Mouse (Mus musculus) gastrocnemius, adult 18-20 months (tissue): Measurements from ENCODE around the gene Mif. TPM values are rescaled to one million over a fixed set of nuclear protein-coding genes. Genes with fewer than 3 reads are reported as not detected.
A peak's percentile ranks its signal among the peaks of the same experiment; 100 is the strongest.
"Not testable (repeated sequence)": the region's sequence is repeated elsewhere in the genome, so short reads cannot be mapped to it uniquely, and the experiment has no call there.

Experiments
- DNase-seq: peaks from one replicate; pipeline ENCODE4 v3.0.0; 2021; ENCODE audit warnings: low spot score
- total RNA-seq, 2 experiments: library from RNA; stranded (reverse); gene quantifications; 2 replicates each; pipeline ENCODE4 v1.2.3; 2021

Gene Mif
- total RNA-seq, 2 experiments from 2014 or later: 150 to 158 TPM

DNA sequence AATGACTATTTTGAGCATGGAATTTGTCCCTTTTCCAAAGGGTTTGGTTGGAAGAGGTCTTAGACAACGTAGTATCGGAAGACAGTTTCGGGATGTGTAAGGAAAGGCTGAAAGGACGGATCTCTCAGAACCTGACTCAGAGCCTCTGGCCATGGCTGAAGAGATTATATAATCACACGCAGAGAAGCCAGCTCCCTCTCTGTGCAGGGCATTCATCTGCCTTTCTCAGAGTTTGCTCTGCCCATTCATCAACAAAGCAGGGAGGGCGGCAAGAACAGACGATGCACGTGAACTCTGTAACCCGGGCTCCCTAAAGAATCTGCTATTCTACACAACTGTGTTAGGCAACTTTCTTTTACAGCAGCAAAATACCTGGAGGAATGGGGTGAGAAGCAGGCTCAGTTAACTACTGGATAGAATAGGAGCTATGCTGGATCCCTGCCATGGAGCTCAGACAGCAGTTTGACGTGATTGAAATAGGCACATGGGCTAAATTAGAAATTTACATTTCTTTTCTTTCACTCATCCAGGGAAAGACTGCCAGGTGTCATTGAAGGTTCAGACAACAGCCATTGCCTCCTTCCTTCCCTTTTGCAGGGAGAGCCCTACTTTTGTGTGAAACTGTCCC lies 13.6 kb upstream of the Mif start:
- DNase-seq: no peak

DNA sequence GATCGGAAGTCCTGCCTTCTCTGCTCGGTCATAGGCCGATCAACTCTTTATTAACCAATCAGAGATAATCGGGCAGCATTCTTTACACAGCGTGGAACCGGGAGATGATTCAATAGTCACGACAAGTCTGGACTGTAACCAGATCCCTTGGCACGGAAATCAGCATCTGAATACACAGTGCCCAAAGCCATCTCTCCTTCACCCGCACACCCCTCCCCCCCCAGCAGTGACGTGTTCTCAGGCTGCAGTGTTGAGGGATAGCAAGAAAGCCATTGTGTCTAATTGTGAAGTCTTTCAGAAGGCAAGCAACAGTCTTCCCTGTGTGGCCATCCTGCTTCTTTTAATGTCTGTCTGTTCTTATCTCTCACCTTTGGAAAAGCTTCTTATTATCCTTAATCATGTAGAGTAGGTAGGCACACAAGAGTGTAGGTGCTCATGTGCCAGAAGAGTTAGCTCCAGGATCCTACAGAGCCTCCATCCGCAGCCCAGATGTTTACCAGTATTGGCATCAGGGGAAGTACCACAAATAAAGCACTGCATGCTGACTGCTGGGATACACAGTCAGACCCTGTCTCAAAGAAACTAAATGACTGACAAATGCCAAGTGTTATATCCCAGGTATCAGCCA lies 13.0 kb upstream of the Mif start:
- DNase-seq: peak; percentile 73

GRCm38 (mm10) chr10:75872025-75872914 lies 12.2 kb upstream of the Mif start:
- no peak for DNase-seq

DNA sequence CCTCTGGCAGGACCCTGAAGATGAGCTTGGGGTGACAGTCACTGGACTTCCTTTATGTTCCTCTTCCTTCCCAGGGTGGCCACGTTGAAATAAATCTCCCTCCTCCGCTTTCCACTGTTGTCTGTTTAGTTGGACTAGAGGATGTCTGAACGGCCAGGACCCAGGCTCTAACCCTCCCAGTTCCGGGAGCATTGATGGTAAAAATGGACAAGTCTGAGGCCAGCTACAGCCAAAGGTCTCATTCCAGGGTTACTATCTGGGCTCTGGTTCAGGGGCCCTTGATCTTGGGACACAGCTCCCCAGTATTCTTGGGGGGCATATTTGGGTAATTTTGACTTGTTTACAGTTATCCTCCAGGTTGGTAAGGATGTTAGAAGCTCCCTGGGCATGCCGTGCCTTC lies 1.5 kb upstream of the Mif start:
- DNase-seq: no peak

DNA sequence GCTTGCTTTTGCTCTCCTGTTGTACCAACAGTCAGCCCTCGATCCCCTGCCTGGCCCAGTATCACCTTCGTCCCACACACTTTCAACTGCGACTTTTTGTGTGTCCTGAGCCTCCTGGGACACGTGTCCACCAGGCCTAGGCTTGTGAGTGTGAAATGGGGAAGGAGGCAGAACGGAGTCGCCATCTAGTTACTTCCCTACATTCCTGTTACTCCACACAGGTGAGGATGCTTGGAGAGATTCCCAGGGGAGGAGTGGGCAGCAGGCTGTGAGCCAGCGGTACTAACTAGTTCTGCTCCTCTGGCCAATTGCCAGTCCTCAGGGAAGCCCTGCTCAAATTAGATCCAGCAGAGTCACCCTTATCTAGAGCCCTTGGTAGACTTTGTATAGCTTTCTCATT lies 706 bp upstream of the Mif start:
- DNase-seq: no peak

DNA sequence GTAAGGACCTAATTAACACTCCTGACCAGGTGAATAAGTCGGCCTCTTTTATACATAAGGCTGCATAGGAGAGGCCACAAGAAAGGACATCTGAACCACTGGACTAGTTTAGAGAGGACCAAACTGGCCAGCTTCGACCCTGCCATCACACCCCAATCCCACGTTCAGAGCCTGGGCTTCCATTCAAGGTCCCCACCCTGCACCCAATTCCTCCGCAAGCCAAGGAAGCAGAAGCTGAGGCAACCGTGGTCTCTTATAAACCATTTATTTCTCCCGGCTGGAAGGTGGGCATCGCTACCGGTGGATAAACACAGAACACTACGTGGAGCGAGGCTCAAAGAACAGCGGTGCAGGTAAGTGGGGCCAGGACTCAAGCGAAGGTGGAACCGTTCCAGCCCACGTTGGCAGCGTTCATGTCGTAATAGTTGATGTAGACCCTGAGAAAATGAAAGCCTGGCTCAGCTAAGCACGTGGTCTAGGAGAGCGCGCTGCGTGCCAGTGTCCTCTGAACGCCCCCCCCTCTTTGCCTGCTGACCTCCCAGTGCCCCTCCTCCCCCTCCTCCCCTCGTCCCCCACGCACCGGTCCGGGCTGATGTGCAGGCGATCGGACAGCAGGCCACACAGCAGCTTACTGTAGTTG lies 813 bp downstream of the Mif start:
- DNase-seq: no peak

DNA sequence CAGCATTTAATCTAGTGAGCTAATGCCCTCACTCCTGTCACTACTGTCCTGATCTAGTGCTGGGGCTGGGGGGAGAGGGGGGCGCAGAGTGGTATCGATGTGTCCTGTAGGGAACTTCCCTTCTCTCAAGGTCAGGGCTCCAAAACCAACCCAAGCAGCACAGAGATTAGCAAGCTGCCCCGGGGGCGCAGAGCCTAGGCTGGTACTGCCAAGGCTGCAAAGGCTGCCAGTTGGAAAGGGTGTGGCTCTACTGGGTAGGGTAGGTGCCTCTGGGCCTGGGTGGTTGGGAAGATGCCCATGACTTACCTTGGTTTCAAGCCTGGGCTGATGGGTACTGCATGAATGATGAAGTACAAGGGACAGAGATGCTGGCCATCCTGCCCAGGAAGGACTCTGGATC lies 2.4 kb downstream of the Mif start:
- no peak for DNase-seq

GRCm38 (mm10) chr10:75856976-75857375 lies 3.1 kb downstream of the Mif start:
- no peak for DNase-seq

DNA sequence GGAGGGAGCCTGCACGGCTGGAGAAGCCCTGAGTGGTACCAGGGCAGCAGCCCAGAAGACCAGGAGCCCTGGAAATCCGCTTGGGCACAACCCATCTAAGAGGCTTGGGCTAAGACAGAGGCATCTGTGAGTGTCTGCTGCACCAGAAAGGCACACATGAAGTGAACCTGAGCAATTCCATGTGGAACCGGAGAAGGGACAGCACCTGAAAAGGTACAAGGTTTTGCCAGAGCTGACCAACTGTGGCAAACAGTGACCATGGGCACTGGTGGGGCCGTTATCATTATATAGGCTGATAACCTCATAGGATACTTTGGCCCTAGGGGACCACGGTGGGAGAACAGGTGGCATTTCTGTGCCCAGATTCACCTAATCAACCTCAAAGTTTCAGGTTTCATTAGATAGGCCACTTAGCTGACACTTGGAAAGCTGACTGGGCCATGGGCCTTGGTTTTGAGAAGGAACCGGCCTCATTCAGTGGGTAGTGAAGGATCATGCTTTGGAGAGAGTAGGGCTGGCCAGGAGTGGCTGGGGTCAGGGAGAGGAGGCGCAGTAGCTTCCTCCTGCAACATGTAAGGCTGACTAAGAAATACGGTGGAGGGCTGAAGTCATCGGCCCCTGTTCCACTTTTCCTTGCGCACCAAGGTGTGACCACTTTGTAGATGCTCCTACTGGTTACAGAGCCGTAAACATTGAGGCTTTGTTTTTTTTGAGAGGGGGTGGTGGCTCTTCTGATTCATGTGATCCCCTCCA lies 3.7 kb downstream of the Mif start:
- no peak for DNase-seq

- DNase-seq: no peak
These were observed 4.5 kb downstream of the Mif start for GRCm38 (mm10) chr10:75855416-75855981.

DNA sequence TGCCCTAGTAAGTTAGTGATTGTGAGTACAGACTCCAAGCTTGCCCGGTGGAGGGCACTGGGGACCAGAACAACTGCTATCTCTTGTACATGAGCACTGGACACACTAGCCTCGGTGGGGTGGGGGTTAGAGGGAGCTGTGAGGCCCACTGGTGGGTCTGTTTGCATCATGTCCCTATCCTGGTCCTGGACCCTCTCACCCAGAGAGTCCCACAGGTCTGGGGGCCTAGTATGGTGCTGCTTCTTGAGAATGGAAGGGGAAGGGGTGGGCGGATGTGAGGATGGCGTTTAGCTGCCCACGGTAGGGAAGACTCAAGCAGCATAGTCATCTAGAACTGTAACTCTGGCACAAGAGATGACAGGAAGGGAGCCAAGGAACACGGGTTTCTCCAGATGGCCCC lies 5.2 kb downstream of the Mif start:
- no peak for DNase-seq

DNA sequence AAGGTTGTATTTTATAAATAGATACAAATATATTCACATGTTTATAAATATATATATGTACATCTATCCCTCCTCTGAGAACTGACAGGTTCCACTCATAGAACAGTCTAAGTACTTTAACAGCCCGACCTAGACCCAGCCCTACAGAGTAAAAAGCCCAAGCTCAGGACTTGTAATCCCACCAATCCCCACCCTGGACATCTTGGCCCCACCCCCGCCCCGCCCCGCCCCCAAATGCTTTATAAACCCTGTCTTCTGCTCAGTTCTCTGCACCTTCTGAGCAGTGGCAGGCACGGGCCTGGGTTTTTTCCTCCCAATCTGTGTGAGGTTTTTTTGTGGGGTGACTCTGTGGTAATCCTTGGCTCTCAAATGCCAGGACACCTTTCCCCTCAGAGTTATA lies 5.9 kb downstream of the Mif start:
- no peak for DNase-seq

DNA sequence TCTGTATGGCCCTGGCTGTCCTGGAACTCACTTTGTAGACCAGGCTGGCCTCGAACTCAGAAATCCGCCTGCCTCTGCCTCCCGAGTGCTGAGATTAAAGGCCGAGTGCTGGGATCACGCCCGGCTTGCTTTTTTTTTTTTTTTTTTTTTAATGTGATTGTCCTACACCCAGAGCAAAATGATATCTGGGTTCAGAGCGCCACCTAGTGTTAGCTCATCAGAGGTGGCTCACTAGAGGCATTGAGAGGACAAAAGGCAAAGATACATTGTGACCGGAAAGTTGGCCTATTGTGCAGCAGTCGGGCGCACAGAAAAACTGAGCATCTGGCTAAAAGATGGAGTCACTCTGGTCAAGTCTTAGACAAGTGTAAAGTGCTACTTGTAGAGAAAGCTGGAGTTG lies 6.6 kb downstream of the Mif start:
- peak; percentile 86 for DNase-seq

DNA sequence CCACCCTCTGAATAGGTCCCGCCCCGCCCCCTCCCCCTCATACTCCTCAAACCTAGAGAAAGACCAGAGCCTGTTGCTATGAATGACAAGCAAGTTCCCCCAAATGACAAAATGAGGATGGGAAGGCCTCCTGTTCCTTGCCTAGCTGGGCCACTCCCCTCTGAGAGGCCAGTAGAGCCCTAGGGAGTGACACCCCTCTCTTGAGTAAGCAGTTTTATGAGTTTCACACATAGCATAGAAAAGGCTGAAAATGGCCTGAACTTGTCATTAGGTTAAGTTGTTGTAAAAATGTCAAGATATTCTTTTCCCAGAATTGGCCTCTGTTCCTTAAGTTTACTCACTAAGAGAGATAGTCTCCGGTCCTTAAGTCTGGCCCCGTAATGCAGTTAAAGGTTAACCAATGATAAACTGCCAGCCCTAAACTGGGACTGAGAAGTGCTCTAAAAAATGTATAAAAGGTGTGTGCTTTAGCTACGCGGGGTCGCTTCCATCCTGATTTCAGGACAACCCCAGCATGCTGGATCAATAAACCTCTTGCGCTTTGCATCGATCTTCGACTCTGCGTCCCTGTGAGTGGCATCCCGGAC lies 7.4 kb downstream of the Mif start:
- no peak for DNase-seq

GRCm38 (mm10) chr10:75851681-75852080 lies 8.4 kb downstream of the Mif start:
- no peak for DNase-seq

DNA sequence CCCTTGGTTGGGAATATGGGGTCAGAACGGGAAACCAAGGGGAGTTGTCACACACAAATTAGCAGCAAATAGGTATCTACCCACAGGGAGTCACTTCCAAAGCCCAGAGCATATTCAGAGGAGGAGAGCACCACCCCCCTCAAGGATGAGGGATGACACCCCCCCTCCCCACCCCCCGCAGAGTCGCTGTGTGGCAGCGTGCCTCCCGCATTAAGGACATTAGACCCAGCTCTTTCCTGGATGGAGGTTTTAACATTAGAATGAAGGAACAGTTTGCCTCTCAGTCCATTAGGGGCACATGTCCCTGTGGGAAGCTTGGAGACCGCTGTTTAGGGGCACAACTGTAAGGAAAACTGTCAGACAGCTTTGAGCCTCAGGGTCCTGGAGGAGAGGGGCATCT lies 9.0 kb downstream of the Mif start:
- no peak for DNase-seq

DNA sequence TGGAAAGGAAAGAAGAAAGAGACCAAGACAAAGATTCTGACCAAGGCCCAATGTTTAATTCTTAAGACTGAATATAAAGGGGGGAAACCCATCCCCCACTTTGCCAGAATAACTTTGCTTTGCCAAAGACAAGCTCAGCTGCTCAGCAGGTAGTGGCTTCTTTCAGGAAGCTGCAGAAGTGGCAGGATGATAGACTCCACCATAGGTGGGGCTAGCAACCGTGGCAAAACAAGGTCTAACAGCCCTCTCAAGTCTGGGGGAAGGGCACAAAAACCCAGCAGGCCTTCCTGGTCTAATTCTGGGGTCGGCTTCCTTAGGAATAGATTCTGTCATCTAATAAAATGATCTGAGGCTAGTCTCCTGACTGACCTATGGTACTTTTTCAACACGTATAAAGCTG lies 11.7 kb downstream of the Mif start:
- DNase-seq: no peak

DNA sequence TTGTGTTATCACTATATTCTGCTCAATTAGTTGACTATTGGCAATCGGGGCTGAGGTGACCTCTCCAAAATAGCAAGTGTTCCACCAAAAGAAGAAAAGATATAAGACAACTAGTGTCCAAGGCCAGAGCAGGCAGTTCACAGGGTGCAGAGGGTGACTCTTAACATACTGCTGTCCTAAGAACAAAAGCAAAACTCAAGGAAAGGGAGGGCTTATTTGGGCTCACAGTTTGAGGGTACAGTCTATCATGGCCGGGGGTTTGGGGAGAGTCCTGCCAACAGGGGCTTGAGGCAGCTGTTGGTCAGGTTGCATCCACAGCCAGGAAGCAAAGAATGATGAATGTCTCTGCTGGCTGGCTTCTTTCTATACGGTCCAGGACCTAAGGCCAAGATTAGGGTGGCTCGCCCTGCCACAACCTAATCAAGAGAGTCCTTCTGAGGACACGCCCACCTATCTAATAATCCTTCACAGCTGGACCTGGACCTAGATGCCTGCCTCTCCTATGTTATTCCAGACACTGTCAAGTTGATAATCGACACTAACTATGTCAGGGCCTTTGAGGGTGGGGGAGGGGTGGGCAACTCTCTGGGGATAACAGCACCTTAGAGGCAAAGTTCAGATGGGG lies 14.6 kb downstream of the Mif start:
- no peak for DNase-seq

GRCm38 (mm10) chr10:75844800-75845199 lies 15.2 kb downstream of the Mif start:
- DNase-seq: no peak

DNA sequence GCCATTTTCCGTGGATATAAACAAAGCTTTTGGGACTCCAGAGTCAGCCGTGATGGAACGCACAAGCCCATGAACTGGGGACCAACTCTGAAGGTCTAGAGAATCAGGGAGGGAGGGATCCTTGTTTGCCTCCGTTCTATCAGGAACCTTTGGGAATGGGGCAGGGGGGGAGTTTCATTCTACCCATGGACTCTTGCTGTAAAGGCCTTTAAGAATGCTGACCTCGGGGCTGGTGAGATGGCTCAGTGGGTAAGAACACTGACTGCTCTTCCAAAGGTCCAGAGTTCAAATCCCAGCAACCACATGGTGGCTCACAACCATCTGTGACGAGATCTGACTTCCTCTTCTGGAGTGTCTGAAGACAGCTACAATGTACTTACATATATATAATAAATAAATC lies 16.1 kb downstream of the Mif start:
- DNase-seq: not testable (repeated sequence)
